Mouse (Mus musculus) G1E (cell line): ENCODE measurements around the gene Ccdc12. TPM values are rescaled to one million over a fixed set of nuclear protein-coding genes. Genes with fewer than 3 reads are reported as not detected.
A peak's percentile ranks its signal among the peaks of the same experiment; 100 is the strongest.

Source experiments
- ATAC-seq: 2 replicates; pipeline ENCODE4 v1.8.0; 2016; ENCODE audit warnings: mild to moderate bottlenecking; ENCODE audit not compliant: insufficient number of reproducible peaks, poor library complexity, low FRiP score, severe bottlenecking; ENCODE audit errors: extremely low read depth
- DNase-seq: peaks from one replicate; pipeline ENCODE4 v3.0.0; 2012; ENCODE audit warnings: low spot score
- H3K27me3 ChIP-seq: 2 replicates; pipeline ENCODE4 v1.6.1; 2012; ENCODE audit warnings: mild to moderate bottlenecking, low read length, inconsistent platforms; ENCODE audit not compliant: insufficient read depth
- H3K36me3 ChIP-seq: replicated peaks from 2 replicates; pipeline ENCODE3; 2012; ENCODE audit warnings: mild to moderate bottlenecking, inconsistent platforms
- H3K4me1 ChIP-seq: 2 replicates; pipeline ENCODE4 v1.6.1; 2012; ENCODE audit warnings: low read depth, low read length, inconsistent platforms, mixed read lengths; ENCODE audit not compliant: insufficient read depth
- H3K4me3 ChIP-seq: 2 replicates; pipeline ENCODE4 v1.5.1; 2012; ENCODE audit warnings: low read depth, mild to moderate bottlenecking, inconsistent platforms, low read length, moderate library complexity, mixed read lengths
- H3K9me3 ChIP-seq: replicated peaks from 2 replicates; pipeline ENCODE4 v1.6.1; 2012; ENCODE audit warnings: inconsistent platforms
- CTCF ChIP-seq: IDR thresholded peaks from 2 replicates; pipeline ENCODE4 v1.5.1; 2012; ENCODE audit warnings: low read depth, low read length, inconsistent platforms, mixed read lengths
- GATA1 ChIP-seq: IDR thresholded peaks from 2 replicates; pipeline ENCODE4 v1.6.1; 2012; ENCODE audit warnings: borderline replicate concordance, low read length, inconsistent platforms, mixed read lengths
- GATA2 ChIP-seq: IDR thresholded peaks from 2 replicates; pipeline ENCODE4 v1.6.1; 2012; ENCODE audit warnings: low read depth, low read length, inconsistent platforms, borderline replicate concordance
- POLR2AphosphoS5 ChIP-seq: IDR thresholded peaks from 2 replicates; pipeline ENCODE4 v1.6.1; 2012; ENCODE audit warnings: low read depth, low read length, inconsistent platforms; ENCODE audit not compliant: insufficient replicate concordance
- TAL1 ChIP-seq: conservative IDR thresholded peaks from 2 replicates; pipeline ENCODE4 v1.6.1; 2012; ENCODE audit warnings: low read depth, low read length, inconsistent platforms, mixed read lengths
- polyA plus RNA-seq: library from polyadenylated mRNA; stranded (reverse); fragments of >175 nt; gene quantifications from 2 replicates; pipeline ENCODE4 v1.2.3, GENCODE M21; 2012
- total RNA-seq, 2 experiments: library from RNA; stranded (forward) in 1 of 2; stranded (reverse) in 1 of 2; fragments of 200-1000 nt in 1 of 2; fragments of >200 nt in 1 of 2; fragmentation: Nextera tagmentation in 1 of 2; gene quantifications; 2 replicates each; pipeline ENCODE4 v1.2.3; 2014 to 2017

The Ccdc12 gene
- total and polyA plus RNA-seq, 3 experiments, result 36.2 to 331 (median 202) TPM

GRCm38 (mm10) chr9:110672462-110673106 lies 16.3 kb downstream of the Ccdc12 start:
- peaks cover 92% of the 10 kb centered on the region for H3K4me1 ChIP-seq
- DNase-seq (no peak), ATAC-seq (no peak)
- H3K36me3 ChIP-seq, result peaks cover 72% of the 10 kb centered on the region
- TF ChIP-seq GATA2 (no peak), CTCF (peak; percentile 49), TAL1 (no peak)
- H3K4me3 ChIP-seq, result no peak overlapping the region
- no peaks in the 10 kb centered on the region for H3K27me3 ChIP-seq
- H3K9me3 ChIP-seq, result no peaks in the 10 kb centered on the region

- Histone ChIP-seq H3K4me1 (peaks cover 89% of the 10 kb centered on the region), H3K36me3 (peaks cover 74% of the 10 kb centered on the region), H3K9me3 (no peaks in the 10 kb centered on the region), H3K4me3 (no peak overlapping the region), H3K27me3 (no peaks in the 10 kb centered on the region)
- no peak for ATAC-seq
- no peak for DNase-seq
- TF ChIP-seq GATA1 (no peak), GATA2 (no peak), CTCF (no peak), POLR2AphosphoS5 (no peak), TAL1 (no peak)
These were observed 16.9 kb downstream of the Ccdc12 start for GRCm38 (mm10) chr9:110673107-110673752.

GRCm38 (mm10) chr9:110676492-110676911 lies 20.2 kb downstream of the Ccdc12 start:
- TF ChIP-seq GATA2 (no peak), POLR2AphosphoS5 (no peak), GATA1 (no peak), CTCF (no peak), TAL1 (no peak)
- Histone ChIP-seq H3K4me3 (no peak overlapping the region), H3K27me3 (no peaks in the 10 kb centered on the region), H3K4me1 (peaks cover 75% of the 10 kb centered on the region), H3K36me3 (peaks cover 79% of the 10 kb centered on the region), H3K9me3 (no peaks in the 10 kb centered on the region)
- ATAC-seq (peak; percentile 65), DNase-seq (peak; percentile 39)

GRCm38 (mm10) chr9:110678886-110679285 lies 22.6 kb downstream of the Ccdc12 start:
- peaks cover 76% of the 10 kb centered on the region for H3K4me1 ChIP-seq
- no peak for TF ChIP-seq GATA2
- no peak for TF ChIP-seq POLR2AphosphoS5
- no peak for TF ChIP-seq TAL1
- TF ChIP-seq GATA1, result no peak
- H3K36me3 ChIP-seq, result peaks cover 74% of the 10 kb centered on the region
- no peaks in the 10 kb centered on the region for H3K27me3 ChIP-seq
- no peaks in the 10 kb centered on the region for H3K9me3 ChIP-seq
- H3K4me3 ChIP-seq, result no peak overlapping the region
- no peak for DNase-seq
- ATAC-seq, result no peak

GRCm38 (mm10) chr9:110680736-110681507 lies 24.6 kb downstream of the Ccdc12 start:
- H3K36me3 ChIP-seq, result peaks cover 78% of the 10 kb centered on the region
- H3K4me3 ChIP-seq, result no peak overlapping the region; the same call in 1 of the 2 replicates
- H3K9me3 ChIP-seq, result no peaks in the 10 kb centered on the region
- DNase-seq (no peak), ATAC-seq (no peak)
- H3K27me3 ChIP-seq, result no peaks in the 10 kb centered on the region
- H3K4me1 ChIP-seq, result peaks cover 77% of the 10 kb centered on the region
- TF ChIP-seq GATA1 (no peak), TAL1 (no peak), POLR2AphosphoS5 (no peak)

GRCm38 (mm10) chr9:110681817-110682216 lies 25.5 kb downstream of the Ccdc12 start:
- Histone ChIP-seq H3K27me3 (no peaks in the 10 kb centered on the region), H3K4me1 (peaks cover 77% of the 10 kb centered on the region), H3K9me3 (no peaks in the 10 kb centered on the region), H3K36me3 (peaks cover 78% of the 10 kb centered on the region), H3K4me3 (no peak overlapping the region)
- no peak for ATAC-seq
- TF ChIP-seq GATA1, result no peak
- TF ChIP-seq CTCF, result no peak
- TF ChIP-seq TAL1, result no peak
- TF ChIP-seq POLR2AphosphoS5, result no peak
- TF ChIP-seq GATA2, result no peak
- no peak for DNase-seq
